Mouse (Mus musculus): Measurements from ENCODE around the gene Qars. TPM values are rescaled to one million over a fixed set of nuclear protein-coding genes. Genes with fewer than 3 reads are reported as not detected.

The Qars gene
- polyA plus RNA-seq, 1 experiment from 2014 or later, result 58.1 TPM

- H3K9ac ChIP-seq (replicated peaks), result peak overlapping the region; percentile 60
Measured at GRCm38 (mm10) chr9:108508776-108509175, 1.3 kb downstream of the Qars start.

GRCm38 (mm10) chr9:108516380-108517251, 9.1 kb downstream of the Qars start, which contains the start of gene Qrich1:
Qrich1 (plus strand) TSS chr9:108516806.
- Histone ChIP-seq H3K27me3 (replicated peaks) (no peaks in the 10 kb centered on the region), H3K27ac (replicated peaks) (peak within 1 kb of the TSS; percentile 100), H3K36me3 (peaks cover 42% of the 10 kb centered on the region), H3K4me3 (replicated peaks) (peak within 1 kb of the TSS; percentile 94), H3K4me2 (peak within 1 kb of the TSS; percentile 90), H3K9ac (replicated peaks) (peak within 1 kb of the TSS; percentile 94), H3K4me1 (peaks cover 32% of the 10 kb centered on the region), H3K9me3 (replicated peaks) (no peaks in the 10 kb centered on the region)
- peak; percentile 96 for ATAC-seq (ENCODE audit: low FRiP score)
- 1% methylated on average over 55 of the region's 55 CpGs for WGBS

More at GRCm38 (mm10) chr9:108508776-108509175, 1.3 kb downstream of the Qars start:
- peak overlapping the region; percentile 77 for H3K4me3 ChIP-seq (replicated peaks)
- ATAC-seq (ENCODE audit: low FRiP score), result no peak
- H3K27ac ChIP-seq (replicated peaks), result no peak overlapping the region
- H3K4me1 ChIP-seq, result peaks cover 25% of the 10 kb centered on the region
- H3K27me3 ChIP-seq (replicated peaks), result no peaks in the 10 kb centered on the region
- H3K9me3 ChIP-seq (replicated peaks), result no peaks in the 10 kb centered on the region
- peaks cover 38% of the 10 kb centered on the region for H3K36me3 ChIP-seq
- WGBS, result 87% methylated on average over 7 of the region's 7 CpGs
- peak overlapping the region; percentile 88 for H3K4me2 ChIP-seq

GRCm38 (mm10) chr9:108517253-108517930, 9.9 kb downstream of the Qars start:
- WGBS, result under 1% methylated on average over 78 of the region's 95 CpGs
- Histone ChIP-seq H3K4me2 (peak overlapping the region; percentile 90), H3K27ac (replicated peaks) (peak overlapping the region; percentile 100), H3K4me1 (peaks cover 38% of the 10 kb centered on the region), H3K4me3 (replicated peaks) (peak overlapping the region; percentile 94), H3K27me3 (replicated peaks) (no peaks in the 10 kb centered on the region), H3K9me3 (replicated peaks) (no peaks in the 10 kb centered on the region), H3K36me3 (peaks cover 34% of the 10 kb centered on the region), H3K9ac (replicated peaks) (peak overlapping the region; percentile 94)
- peak; percentile 77 for ATAC-seq (ENCODE audit: low FRiP score)

- Histone ChIP-seq H3K27me3 (replicated peaks) (no peaks in the 10 kb centered on the region), H3K36me3 (peaks cover 29% of the 10 kb centered on the region), H3K4me2 (peak overlapping the region; percentile 90), H3K27ac (replicated peaks) (peak overlapping the region; percentile 100), H3K4me3 (replicated peaks) (peak overlapping the region; percentile 94), H3K4me1 (peaks cover 38% of the 10 kb centered on the region), H3K9me3 (replicated peaks) (no peaks in the 10 kb centered on the region), H3K9ac (replicated peaks) (peak overlapping the region; percentile 94)
- WGBS, result under 1% methylated on average over 13 of the region's 13 CpGs
- peak; percentile 11; the same call in 1 of the 2 replicates for ATAC-seq (ENCODE audit: low FRiP score)
Measured at GRCm38 (mm10) chr9:108517931-108518332, 10.4 kb downstream of the Qars start.

GRCm38 (mm10) chr9:108521604-108522003, 14.1 kb downstream of the Qars start:
- WGBS, result 94% methylated on average over 2 of the region's 2 CpGs
- no peak overlapping the region for H3K27ac ChIP-seq (replicated peaks)
- H3K9me3 ChIP-seq (replicated peaks), result no peaks in the 10 kb centered on the region
- H3K27me3 ChIP-seq (replicated peaks), result no peaks in the 10 kb centered on the region
- peaks cover 33% of the 10 kb centered on the region for H3K4me1 ChIP-seq
- no peak overlapping the region for H3K4me3 ChIP-seq (replicated peaks)
- H3K9ac ChIP-seq (replicated peaks), result no peak overlapping the region
- H3K36me3 ChIP-seq, result no peaks in the 10 kb centered on the region
- no peak for ATAC-seq (ENCODE audit: low FRiP score)
- no peak overlapping the region for H3K4me2 ChIP-seq

GRCm38 (mm10) chr9:108523341-108523740, 15.8 kb downstream of the Qars start:
- H3K4me3 ChIP-seq (replicated peaks), result no peak overlapping the region
- H3K9me3 ChIP-seq (replicated peaks), result no peaks in the 10 kb centered on the region
- no peak overlapping the region for H3K27ac ChIP-seq (replicated peaks)
- peaks cover 33% of the 10 kb centered on the region for H3K4me1 ChIP-seq
- H3K4me2 ChIP-seq, result no peak overlapping the region
- no peaks in the 10 kb centered on the region for H3K27me3 ChIP-seq (replicated peaks)
- no peak for ATAC-seq (ENCODE audit: low FRiP score)
- H3K9ac ChIP-seq (replicated peaks), result no peak overlapping the region
- 95% methylated on average over 4 of the region's 4 CpGs for WGBS
- peaks cover 2% of the 10 kb centered on the region; the same call in 1 of the 2 replicates for H3K36me3 ChIP-seq

- ATAC-seq (ENCODE audit: low FRiP score), result no peak
- Histone ChIP-seq H3K4me2 (no peak overlapping the region), H3K27ac (replicated peaks) (no peak overlapping the region), H3K27me3 (replicated peaks) (no peaks in the 10 kb centered on the region), H3K9me3 (replicated peaks) (no peaks in the 10 kb centered on the region), H3K9ac (replicated peaks) (no peak overlapping the region), H3K4me3 (replicated peaks) (no peak overlapping the region), H3K4me1 (peaks cover 16% of the 10 kb centered on the region; the same call in 1 of the 2 replicates), H3K36me3 (peaks cover 21% of the 10 kb centered on the region)
- 91% methylated on average over 3 of the region's 3 CpGs for WGBS
Measured at GRCm38 (mm10) chr9:108525400-108525799, 17.9 kb downstream of the Qars start.

- peaks cover 70% of the 10 kb centered on the region for H3K36me3 ChIP-seq
Measured at GRCm38 (mm10) chr9:108530954-108531353, 23.4 kb downstream of the Qars start.

GRCm38 (mm10) chr9:108531496-108531895, 24.0 kb downstream of the Qars start:
- 90% methylated on average over 1 of the region's 1 CpGs for WGBS
- Histone ChIP-seq H3K4me2 (no peak overlapping the region), H3K4me1 (no peaks in the 10 kb centered on the region), H3K27me3 (replicated peaks) (no peaks in the 10 kb centered on the region), H3K27ac (replicated peaks) (no peak overlapping the region), H3K4me3 (replicated peaks) (no peak overlapping the region), H3K36me3 (peaks cover 75% of the 10 kb centered on the region), H3K9me3 (replicated peaks) (no peaks in the 10 kb centered on the region), H3K9ac (replicated peaks) (no peak overlapping the region)
- no peak for ATAC-seq (ENCODE audit: low FRiP score)

More at GRCm38 (mm10) chr9:108530954-108531353, 23.4 kb downstream of the Qars start:
- H3K4me3 ChIP-seq (replicated peaks), result no peak overlapping the region
- no peaks in the 10 kb centered on the region for H3K27me3 ChIP-seq (replicated peaks)
- WGBS, result 92% methylated on average over 1 of the region's 1 CpGs
- H3K9ac ChIP-seq (replicated peaks), result no peak overlapping the region
- no peaks in the 10 kb centered on the region for H3K4me1 ChIP-seq
- no peak overlapping the region for H3K27ac ChIP-seq (replicated peaks)
- no peak for ATAC-seq (ENCODE audit: low FRiP score)
- no peak overlapping the region for H3K4me2 ChIP-seq
- no peaks in the 10 kb centered on the region for H3K9me3 ChIP-seq (replicated peaks)

- no peaks in the 10 kb centered on the region for H3K9me3 ChIP-seq (replicated peaks)
Measured at GRCm38 (mm10) chr9:108540846-108541245, 33.3 kb downstream of the Qars start.

GRCm38 (mm10) chr9:108545986-108546385, 38.5 kb downstream of the Qars start:
- H3K27me3 ChIP-seq (replicated peaks), result no peaks in the 10 kb centered on the region
- H3K4me1 ChIP-seq, result no peaks in the 10 kb centered on the region
- H3K27ac ChIP-seq (replicated peaks), result no peak overlapping the region
- no peak overlapping the region for H3K9ac ChIP-seq (replicated peaks)
- no peak overlapping the region for H3K4me3 ChIP-seq (replicated peaks)
- H3K9me3 ChIP-seq (replicated peaks), result no peaks in the 10 kb centered on the region
- no peak overlapping the region for H3K4me2 ChIP-seq
- ATAC-seq (ENCODE audit: low FRiP score), result no peak
- H3K36me3 ChIP-seq, result peaks cover 80% of the 10 kb centered on the region
- 98% methylated on average over 3 of the region's 3 CpGs for WGBS

More at GRCm38 (mm10) chr9:108540846-108541245, 33.3 kb downstream of the Qars start:
- H3K27me3 ChIP-seq (replicated peaks), result no peaks in the 10 kb centered on the region
- no peak overlapping the region for H3K4me2 ChIP-seq
- H3K27ac ChIP-seq (replicated peaks), result no peak overlapping the region
- H3K9ac ChIP-seq (replicated peaks), result no peak overlapping the region
- no peaks in the 10 kb centered on the region for H3K4me1 ChIP-seq
- no peak overlapping the region for H3K4me3 ChIP-seq (replicated peaks)
- no peak for ATAC-seq (ENCODE audit: low FRiP score)
- H3K36me3 ChIP-seq, result peaks cover 78% of the 10 kb centered on the region

Measured in neural tube, embryonic 15.5 days (tissue).